Mouse (Mus musculus) hindbrain, embryonic 13.5 days (tissue): ENCODE results near the gene Cyp26a1. TPM values are rescaled to one million over a fixed set of nuclear protein-coding genes. Genes with fewer than 3 reads are reported as not detected.

Experiments
- ATAC-seq: fragments of 200-750 bp; cut with Nextera tagmentation; 2 replicates; pipeline ENCODE4 v1.8.0; 2017; ENCODE audit warnings: moderate TSS enrichment; ENCODE audit not compliant: low FRiP score
- H3K27ac ChIP-seq: fragments of 300-500 bp; sonication (generic); 2 replicates; pipeline ENCODE4 v1.5.1; 2015; ENCODE audit warnings: inconsistent platforms, mild to moderate bottlenecking, moderate library complexity
- H3K27me3 ChIP-seq: fragments of 300-500 bp; sonication (generic); 2 replicates; pipeline ENCODE4 v1.6.1; 2015; ENCODE audit warnings: mild to moderate bottlenecking, inconsistent platforms
- H3K36me3 ChIP-seq: fragments of 300-500 bp; sonication (generic); 2 replicates; pipeline ENCODE4 v1.6.1; 2015; ENCODE audit warnings: mild to moderate bottlenecking, inconsistent platforms
- H3K4me1 ChIP-seq: fragments of 300-500 bp; sonication (generic); replicated peaks from 2 replicates; pipeline ENCODE4 v1.6.1; 2015; ENCODE audit warnings: inconsistent platforms
- H3K4me2 ChIP-seq: fragments of 300-500 bp; sonication (generic); 2 replicates; pipeline ENCODE4 v1.6.1; 2015; ENCODE audit warnings: inconsistent platforms, mild to moderate bottlenecking, moderate library complexity
- H3K4me3 ChIP-seq: fragments of 300-500 bp; sonication (generic); 2 replicates; pipeline ENCODE4 v1.5.1; 2015; ENCODE audit warnings: mild to moderate bottlenecking, inconsistent platforms
- H3K9ac ChIP-seq: fragments of 300-500 bp; sonication (generic); 2 replicates; pipeline ENCODE4 v1.6.1; 2015; ENCODE audit warnings: mild to moderate bottlenecking, inconsistent platforms
- H3K9me3 ChIP-seq: fragments of 300-500 bp; sonication (generic); 2 replicates; pipeline ENCODE4 v1.6.1; 2016; ENCODE audit warnings: inconsistent platforms
- WGBS: fragments of 180-500 bp; shearing (Covaris S2); methylation state at CpG from one replicate; pipeline ENCODE4 v1.1.7; 2015; 5-methylcytosine and 5-hydroxymethylcytosine counted together
- polyA plus RNA-seq: library from polyadenylated mRNA; unstranded; fragments of >200 nt; fragmentation: Nextera tagmentation; extraction: Ambion mirVana; gene quantifications from 2 replicates; pipeline ENCODE4 v1.2.1, GENCODE M21; 2015

The Cyp26a1 gene
- polyA plus RNA-seq, 1 experiment from 2014 or later = 0.23 TPM

GRCm38 (mm10) chr19:37702377-37703076 lies 4.9 kb downstream of the Cyp26a1 start:
- H3K27ac ChIP-seq = no peak overlapping the region
- no peak overlapping the region for H3K9ac ChIP-seq
- WGBS = 52% methylated on average over 21 of the region's 21 CpGs
- peaks cover 79% of the 10 kb centered on the region for H3K27me3 ChIP-seq
- H3K4me1 ChIP-seq = peaks cover 17% of the 10 kb centered on the region
- no peaks in the 10 kb centered on the region for H3K9me3 ChIP-seq
- H3K36me3 ChIP-seq = no peaks in the 10 kb centered on the region
- no peak overlapping the region for H3K4me2 ChIP-seq
- ATAC-seq = no peak
- no peak overlapping the region for H3K4me3 ChIP-seq

- no peaks in the 10 kb centered on the region for H3K9me3 ChIP-seq
- no peak overlapping the region for H3K9ac ChIP-seq
- no peak overlapping the region for H3K4me3 ChIP-seq
- peaks cover 3% of the 10 kb centered on the region for H3K4me1 ChIP-seq
- H3K27ac ChIP-seq = no peak overlapping the region
- no peak overlapping the region for H3K4me2 ChIP-seq
- H3K27me3 ChIP-seq = peaks cover 64% of the 10 kb centered on the region
- peak; percentile 69; the same call in 1 of the 2 replicates for ATAC-seq
- WGBS = 8% methylated on average over 3 of the region's 3 CpGs
- H3K36me3 ChIP-seq = no peaks in the 10 kb centered on the region
These were observed 6.4 kb downstream of the Cyp26a1 start for GRCm38 (mm10) chr19:37703902-37704509.

GRCm38 (mm10) chr19:37705722-37706121 lies 8.1 kb downstream of the Cyp26a1 start:
- Histone ChIP-seq H3K4me2 (no peak overlapping the region), H3K9ac (no peak overlapping the region), H3K27me3 (peaks cover 47% of the 10 kb centered on the region), H3K9me3 (no peaks in the 10 kb centered on the region), H3K27ac (no peak overlapping the region), H3K36me3 (no peaks in the 10 kb centered on the region), H3K4me1 (no peaks in the 10 kb centered on the region), H3K4me3 (no peak overlapping the region)
- WGBS = 90% methylated on average over 5 of the region's 5 CpGs
- ATAC-seq = no peak

GRCm38 (mm10) chr19:37714681-37715080 lies 17.1 kb downstream of the Cyp26a1 start:
- no peaks in the 10 kb centered on the region for H3K27me3 ChIP-seq
- H3K4me1 ChIP-seq = no peaks in the 10 kb centered on the region
- H3K9ac ChIP-seq = no peak overlapping the region
- no peaks in the 10 kb centered on the region for H3K9me3 ChIP-seq
- H3K27ac ChIP-seq = no peak overlapping the region
- 78% methylated on average over 10 of the region's 10 CpGs for WGBS
- no peak for ATAC-seq
- no peaks in the 10 kb centered on the region for H3K36me3 ChIP-seq
- no peak overlapping the region for H3K4me2 ChIP-seq
- no peak overlapping the region for H3K4me3 ChIP-seq

GRCm38 (mm10) chr19:37715980-37716379 lies 18.4 kb downstream of the Cyp26a1 start:
- 82% methylated on average over 1 of the region's 1 CpGs for WGBS
- Histone ChIP-seq H3K4me1 (no peaks in the 10 kb centered on the region), H3K27ac (no peak overlapping the region), H3K9ac (no peak overlapping the region), H3K4me3 (no peak overlapping the region), H3K27me3 (no peaks in the 10 kb centered on the region), H3K36me3 (no peaks in the 10 kb centered on the region), H3K9me3 (no peaks in the 10 kb centered on the region), H3K4me2 (no peak overlapping the region)
- ATAC-seq = no peak

GRCm38 (mm10) chr19:37716524-37717175 lies 19.1 kb downstream of the Cyp26a1 start:
- Histone ChIP-seq H3K4me2 (no peak overlapping the region), H3K4me1 (no peaks in the 10 kb centered on the region), H3K27me3 (no peaks in the 10 kb centered on the region), H3K27ac (no peak overlapping the region), H3K4me3 (no peak overlapping the region), H3K9ac (no peak overlapping the region), H3K9me3 (no peaks in the 10 kb centered on the region), H3K36me3 (no peaks in the 10 kb centered on the region)
- no peak for ATAC-seq
- 93% methylated on average over 12 of the region's 12 CpGs for WGBS

GRCm38 (mm10) chr19:37719166-37719565 lies 21.6 kb downstream of the Cyp26a1 start:
- H3K4me2 ChIP-seq = no peak overlapping the region
- H3K27me3 ChIP-seq = no peaks in the 10 kb centered on the region
- no peak for ATAC-seq
- WGBS = 53% methylated on average over 1 of the region's 1 CpGs
- H3K4me3 ChIP-seq = no peak overlapping the region
- H3K27ac ChIP-seq = no peak overlapping the region
- no peaks in the 10 kb centered on the region for H3K9me3 ChIP-seq
- H3K4me1 ChIP-seq = no peaks in the 10 kb centered on the region
- H3K36me3 ChIP-seq = no peaks in the 10 kb centered on the region
- no peak overlapping the region for H3K9ac ChIP-seq

- no peak overlapping the region for H3K27ac ChIP-seq
- no peaks in the 10 kb centered on the region for H3K4me1 ChIP-seq
- H3K9ac ChIP-seq = no peak overlapping the region
- no peak overlapping the region for H3K4me3 ChIP-seq
- H3K36me3 ChIP-seq = no peaks in the 10 kb centered on the region
- no peak for ATAC-seq
- WGBS = 97% methylated on average over 5 of the region's 5 CpGs
- H3K9me3 ChIP-seq = no peaks in the 10 kb centered on the region
- no peaks in the 10 kb centered on the region for H3K27me3 ChIP-seq
- no peak overlapping the region for H3K4me2 ChIP-seq
These were observed 27.0 kb downstream of the Cyp26a1 start for GRCm38 (mm10) chr19:37724591-37724990.

- Histone ChIP-seq H3K9me3 (no peaks in the 10 kb centered on the region), H3K4me3 (no peak overlapping the region), H3K36me3 (no peaks in the 10 kb centered on the region), H3K27ac (no peak overlapping the region), H3K27me3 (no peaks in the 10 kb centered on the region), H3K4me1 (no peaks in the 10 kb centered on the region), H3K4me2 (no peak overlapping the region), H3K9ac (no peak overlapping the region)
- WGBS = 95% methylated on average over 7 of the region's 7 CpGs
- no peak for ATAC-seq
These were observed 29.0 kb downstream of the Cyp26a1 start for GRCm38 (mm10) chr19:37726585-37726984.

- no peak overlapping the region for H3K4me2 ChIP-seq
- no peak overlapping the region for H3K9ac ChIP-seq
- no peak for ATAC-seq
- H3K27me3 ChIP-seq = no peaks in the 10 kb centered on the region
- WGBS = 86% methylated on average over 2 of the region's 2 CpGs
- H3K4me1 ChIP-seq = no peaks in the 10 kb centered on the region
- no peaks in the 10 kb centered on the region for H3K9me3 ChIP-seq
- H3K27ac ChIP-seq = no peak overlapping the region
- no peak overlapping the region for H3K4me3 ChIP-seq
- no peaks in the 10 kb centered on the region for H3K36me3 ChIP-seq
These were observed 29.8 kb downstream of the Cyp26a1 start for GRCm38 (mm10) chr19:37727366-37727765.

GRCm38 (mm10) chr19:37735426-37735825 lies 37.8 kb downstream of the Cyp26a1 start:
- H3K36me3 ChIP-seq = no peaks in the 10 kb centered on the region

GRCm38 (mm10) chr19:37738575-37738974 lies 41.0 kb downstream of the Cyp26a1 start:
- no peak overlapping the region for H3K9ac ChIP-seq
- no peak overlapping the region for H3K27ac ChIP-seq
- H3K4me1 ChIP-seq = no peaks in the 10 kb centered on the region
- no peaks in the 10 kb centered on the region for H3K9me3 ChIP-seq
- WGBS = 93% methylated on average over 3 of the region's 3 CpGs
- no peak overlapping the region for H3K4me3 ChIP-seq
- no peak for ATAC-seq
- H3K4me2 ChIP-seq = no peak overlapping the region
- H3K27me3 ChIP-seq = no peaks in the 10 kb centered on the region
- H3K36me3 ChIP-seq = no peaks in the 10 kb centered on the region

More at GRCm38 (mm10) chr19:37735426-37735825, 37.8 kb downstream of the Cyp26a1 start:
- no peaks in the 10 kb centered on the region for H3K4me1 ChIP-seq
- no peak overlapping the region for H3K4me2 ChIP-seq
- no peak overlapping the region for H3K4me3 ChIP-seq
- H3K9ac ChIP-seq = no peak overlapping the region
- no peaks in the 10 kb centered on the region for H3K9me3 ChIP-seq
- ATAC-seq = no peak
- no peaks in the 10 kb centered on the region for H3K27me3 ChIP-seq
- no peak overlapping the region for H3K27ac ChIP-seq
- WGBS = 88% methylated on average over 8 of the region's 8 CpGs
